In the genomic region with DNA sequence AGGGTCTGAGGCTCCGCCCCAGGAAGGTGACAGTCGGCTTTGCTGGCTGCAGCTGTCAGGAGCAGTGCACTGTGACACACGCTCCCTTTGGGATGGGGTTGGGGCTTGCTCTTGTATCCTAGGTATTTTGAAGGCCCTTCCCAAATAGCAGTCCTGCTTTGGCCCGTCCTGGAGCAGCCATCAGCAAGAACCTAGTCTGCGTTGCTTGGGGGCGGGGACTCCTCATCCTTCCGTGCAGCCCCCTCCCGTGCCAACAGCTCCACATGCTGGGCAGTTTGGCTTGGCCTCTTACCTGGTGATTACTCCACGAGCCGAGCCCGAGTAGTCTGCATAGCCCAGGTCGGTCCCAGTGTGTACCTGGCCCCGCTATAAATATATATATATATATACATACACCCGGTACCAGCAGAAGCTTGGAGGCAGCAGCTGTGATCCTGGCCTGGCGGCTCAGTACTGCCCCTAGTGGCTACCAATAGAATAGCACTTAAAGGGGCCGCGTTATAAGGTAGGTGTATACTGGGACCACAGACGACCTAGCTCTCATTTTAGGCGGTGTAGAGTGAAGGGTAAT, we compare ENCODE assay signal across 8 mouse cellular contexts. TPM values are rescaled to one million over a fixed set of nuclear protein-coding genes. Genes with fewer than 3 reads are reported as not detected.
DNase-seq lines count a peak whose midpoint lies in the region; ATAC-seq and TF ChIP-seq lines count a peak whose summit lies in the region.

A gene (minus strand): TSS at position 464 of the 571 bp plus-strand sequence.

- H3K9me3 ChIP-seq in embryonic facial prominence, embryonic 11.5 days (replicated peaks; ENCODE audit: control insufficient read depth, low read length) = no peaks in the 10 kb centered on the region
- no peaks in the 10 kb centered on the region for H3K9me3 ChIP-seq in heart, embryonic 14.5 days (ENCODE audit: control insufficient read depth, low read length)
- no peaks in the 10 kb centered on the region for H3K9me3 ChIP-seq in liver, embryonic 15.5 days (replicated peaks)

- no peaks in the 10 kb centered on the region for H3K79me3 ChIP-seq in C2C12 (ENCODE audit: low read depth)

- H3K4me3 ChIP-seq in C2C12 (ENCODE audit: insufficient read depth, poor library complexity, severe bottlenecking) = no peak within 1 kb of the TSS
- H3K4me3 ChIP-seq in embryonic facial prominence, embryonic 11.5 days (ENCODE audit: low read depth, low read length) = peak within 1 kb of the TSS; percentile 24
- peak within 1 kb of the TSS; percentile 15 to 38; a peak in 3 of 4 replicates for H3K4me3 ChIP-seq in heart, embryonic 14.5 days (ENCODE audit: control insufficient read depth in 1 of 2, insufficient read depth in 1 of 2, low read depth in 1 of 2, low read length in 2 of 2)
- H3K4me3 ChIP-seq in liver, embryonic 15.5 days (replicated peaks) = peak within 1 kb of the TSS; percentile 19; the same call in 1 of the 2 replicates
- H3K4me3 ChIP-seq in thymus, adult 2 months (ENCODE audit: control insufficient read depth, insufficient read depth, low read length) = peak within 1 kb of the TSS; percentile 30

- peak; percentile 79 for DNase-seq in ZHBTc4 (ENCODE audit: low read depth, low spot score)
- peak; percentile 82 for DNase-seq in embryonic facial prominence, embryonic 11.5 days (ENCODE audit: low spot score)
- DNase-seq in kidney, postnatal 4 days = peak; percentile 63 to 75
- DNase-seq in neural tube, embryonic 10.5 days (ENCODE audit: extremely low spot score, low spot score) = peak; percentile 64
- DNase-seq in thymus, adult 2 months = peak; percentile 72

- H3K79me2 ChIP-seq in C2C12 (ENCODE audit: control insufficient read depth, insufficient read depth) = no peaks in the 10 kb centered on the region

- peak within 1 kb of the TSS; percentile 28 for H3K9ac ChIP-seq in embryonic facial prominence, embryonic 11.5 days (replicated peaks; ENCODE audit: low read length)
- H3K9ac ChIP-seq in heart, embryonic 14.5 days (ENCODE audit: low read length) = peak within 1 kb of the TSS; percentile 59
- H3K9ac ChIP-seq in liver, embryonic 15.5 days = peak within 1 kb of the TSS; percentile 2; the same call in 1 of the 2 replicates

- peak; percentile 62 for TF ChIP-seq CTCF in C2C12 (IDR thresholded peaks at IDR 0.05; ENCODE audit: control insufficient read depth, insufficient read depth, insufficient read length)
- TF ChIP-seq CTCF in thymus, adult 2 months (IDR thresholded peaks at IDR 0.05; ENCODE audit: borderline replicate concordance, control insufficient read depth, extremely low read depth, insufficient read depth, low read length, poor library complexity) = no peak

- 3% methylated on average over 19 of the region's 19 CpGs for WGBS in embryonic facial prominence, embryonic 11.5 days
- 7% methylated on average over 19 of the region's 19 CpGs for WGBS in heart, embryonic 14.5 days
- WGBS in liver, embryonic 15.5 days (ENCODE audit: insufficient replicate concordance) = 7% methylated on average over 19 of the region's 19 CpGs
- 6% methylated on average over 19 of the region's 19 CpGs for WGBS in thymus, adult 2 months

- H3K36me3 ChIP-seq in C2C12 (ENCODE audit: control insufficient read depth, insufficient read depth) = peaks cover 30% of the 10 kb centered on the region
- H3K36me3 ChIP-seq in embryonic facial prominence, embryonic 11.5 days (replicated peaks; ENCODE audit: control insufficient read depth, insufficient read depth, low read depth, low read length) = peaks cover 5% of the 10 kb centered on the region
- peaks cover 37% of the 10 kb centered on the region for H3K36me3 ChIP-seq in heart, embryonic 14.5 days (ENCODE audit: control insufficient read depth, insufficient read depth, low read length)
- H3K36me3 ChIP-seq in liver, embryonic 15.5 days (replicated peaks) = peaks cover 30% of the 10 kb centered on the region
- no peaks in the 10 kb centered on the region; the same call in 1 of the 2 replicates for H3K36me3 ChIP-seq in thymus, adult 2 months (ENCODE audit: control insufficient read depth, insufficient read depth, low read length)

- H3ac ChIP-seq in C2C12 (ENCODE audit: control insufficient read depth, insufficient read length, low read depth) = no peak within 1 kb of the TSS

- peaks cover 5% of the 10 kb centered on the region; the same call in 1 of the 2 replicates for H3K4me1 ChIP-seq in embryonic facial prominence, embryonic 11.5 days (ENCODE audit: control insufficient read depth, insufficient read depth, low read length)
- peaks cover 22 to 35% of the 10 kb centered on the region in 2 experiments for H3K4me1 ChIP-seq in heart, embryonic 14.5 days (ENCODE audit: control insufficient read depth in 2 of 2, insufficient read depth in 2 of 2, low read length in 2 of 2)
- peaks cover 62% of the 10 kb centered on the region for H3K4me1 ChIP-seq in liver, embryonic 15.5 days (replicated peaks)
- peaks cover 42% of the 10 kb centered on the region for H3K4me1 ChIP-seq in thymus, adult 2 months (replicated peaks; ENCODE audit: control insufficient read depth, insufficient read depth, low read length)

- no peak for TF ChIP-seq POLR2A in thymus, adult 2 months (IDR thresholded peaks at IDR 0.05; ENCODE audit: control insufficient read depth, extremely low read depth, insufficient read depth, low read length, poor library complexity)

- H3K27ac ChIP-seq in embryonic facial prominence, embryonic 11.5 days (replicated peaks; ENCODE audit: low read depth, low read length) = no peak within 1 kb of the TSS
- no peak within 1 kb of the TSS for H3K27ac ChIP-seq in heart, embryonic 14.5 days (replicated peaks in 1 of 2; ENCODE audit: control insufficient read depth in 1 of 2, insufficient read depth in 1 of 2, low read depth in 2 of 2, low read length in 2 of 2)
- 0 out of 2 replicates have a peak within 1 kb of the TSS, but pooled peaks have one; percentile 29 for H3K27ac ChIP-seq in liver, embryonic 15.5 days (replicated peaks)
- no peak within 1 kb of the TSS for H3K27ac ChIP-seq in thymus, adult 2 months (ENCODE audit: control insufficient read depth, insufficient read depth, low read length)

- ATAC-seq in embryonic facial prominence, embryonic 11.5 days (replicated peaks; ENCODE audit: insufficient number of reproducible peaks, low FRiP score, low TSS enrichment, low read depth) = peak; percentile 64
- ATAC-seq in heart, embryonic 14.5 days (ENCODE audit: insufficient number of reproducible peaks, insufficient read depth, low FRiP score, low read depth) = 0 out of 2 replicates have a peak, but pooled peaks have one; percentile 17
- peak; percentile 49 for ATAC-seq in liver, embryonic 15.5 days (ENCODE audit: insufficient read depth)

- H3K27me3 ChIP-seq in C2C12 (ENCODE audit: control insufficient read depth, insufficient read depth, insufficient read length) = no peaks in the 10 kb centered on the region
- peaks cover 49% of the 10 kb centered on the region for H3K27me3 ChIP-seq in embryonic facial prominence, embryonic 11.5 days (ENCODE audit: control insufficient read depth, insufficient read depth, low read length)
- peaks cover 50% of the 10 kb centered on the region for H3K27me3 ChIP-seq in heart, embryonic 14.5 days (ENCODE audit: control insufficient read depth, insufficient read depth, low read length)
- peaks cover 55% of the 10 kb centered on the region for H3K27me3 ChIP-seq in liver, embryonic 15.5 days
- peaks cover 29% of the 10 kb centered on the region for H3K27me3 ChIP-seq in thymus, adult 2 months (ENCODE audit: control insufficient read depth, insufficient read depth, low read length)

- H3K4me2 ChIP-seq in embryonic facial prominence, embryonic 11.5 days (ENCODE audit: low read depth, low read length) = peak within 1 kb of the TSS; percentile 64
- peak within 1 kb of the TSS; percentile 81 for H3K4me2 ChIP-seq in heart, embryonic 14.5 days (ENCODE audit: low read length)
- H3K4me2 ChIP-seq in liver, embryonic 15.5 days = peak within 1 kb of the TSS; percentile 60

TF ChIP-seq in C2C12, 6 proteins besides CTCF, POLR2A, EP300 and RAD21:
- TF ChIP-seq FOSL1 (IDR thresholded peaks at IDR 0.05; ENCODE audit: insufficient read depth, low read length, poor library complexity, severe bottlenecking) (no peak), MYOG (IDR thresholded peaks at IDR 0.05; ENCODE audit: control insufficient read depth, extremely low read depth, insufficient read length) (no peak), MYOD1 (IDR thresholded peaks at IDR 0.05; ENCODE audit: control insufficient read depth, insufficient read length, low read depth) (no peak), USF1 (IDR thresholded peaks at IDR 0.05; ENCODE audit: low read depth) (no peak), CEBPB (IDR thresholded peaks at IDR 0.05; ENCODE audit: low read depth) (no peak), MAX (IDR thresholded peaks at IDR 0.05) (no peak)

RNA-seq across cellular contexts. Expression of the gene that starts here (rescaled TPM):
- 0.29 TPM for polyA plus RNA-seq in C2C12 (2012; fragmentation: generic; extraction: Trizol)
- 0.07 and 0.25 TPM in 2 replicates for polyA plus RNA-seq in embryonic facial prominence, embryonic 11.5 days (2014; fragmentation: Nextera tagmentation; extraction: Ambion mirVana)
- not detected in 2 replicates for polyA plus RNA-seq in heart, embryonic 14.5 days (2014; fragmentation: Nextera tagmentation; extraction: Ambion mirVana)
- polyA plus RNA-seq in liver, embryonic 15.5 days (2015; fragmentation: Nextera tagmentation; extraction: Ambion mirVana) = 0.03 TPM in 1 of 2 replicates, not detected in the other
- polyA plus RNA-seq in thymus, adult 2 months (2012; rRNA removed) = 7.0 and 7.4 TPM in 2 replicates

Comparison
In these comparisons a context has a peak if more than half of its experiments do, and no peak if none do; other contexts are left out.
1. Peak in DNase-seq, ATAC-seq, H3K4me3 ChIP-seq, H3K9ac ChIP-seq and H3K4me2 ChIP-seq in embryonic facial prominence, embryonic 11.5 days; RNA of the gene not detected or under 1 TPM.
2. Peak in ATAC-seq, H3K4me3 ChIP-seq, H3K9ac ChIP-seq and H3K4me2 ChIP-seq in heart, embryonic 14.5 days; RNA of the gene not detected or under 1 TPM.
3. Peak in ATAC-seq, H3K4me3 ChIP-seq, H3K27ac ChIP-seq, H3K9ac ChIP-seq and H3K4me2 ChIP-seq in liver, embryonic 15.5 days; RNA of the gene not detected or under 1 TPM.
4. H3K9ac ChIP-seq: peak in every context shown above with its lines; median percentile 59 in heart, embryonic 14.5 days; 28 in embryonic facial prominence, embryonic 11.5 days; 2 in liver, embryonic 15.5 days.